Mouse (Mus musculus) heart, embryonic 14.5 days (tissue): ENCODE measurements around the gene Arntl. TPM values are rescaled to one million over a fixed set of nuclear protein-coding genes. Genes with fewer than 3 reads are reported as not detected.

Experiments used
- ATAC-seq: fragments of 200-750 bp; cut with Nextera tagmentation; 2 replicates; pipeline ENCODE4 v1.8.0; 2017; ENCODE audit warnings: low read depth, moderate TSS enrichment; ENCODE audit not compliant: insufficient number of reproducible peaks, insufficient read depth, low FRiP score
- H3K27ac ChIP-seq, 2 experiments: fragments of 200-500 bp in 1 of 2; fragments of 300-500 bp in 1 of 2; sonication (generic) in 1 of 2; replicated peaks in 1 of 2; 2 replicates each; pipeline ENCODE4 v1.5.1; 2012 to 2014; ENCODE audit warnings: low read depth in 2 of 2, low read length in 2 of 2, control low read depth in 1 of 2, mild to moderate bottlenecking in 1 of 2, mixed read lengths in 1 of 2; ENCODE audit not compliant: control insufficient read depth in 1 of 2, insufficient read depth in 1 of 2
- H3K27me3 ChIP-seq: fragments of 300-500 bp; sonication (generic); 2 replicates; pipeline ENCODE4 v1.6.1; 2014; ENCODE audit warnings: mild to moderate bottlenecking, low read length, control low read depth; ENCODE audit not compliant: control insufficient read depth, insufficient read depth
- H3K36me3 ChIP-seq: fragments of 300-500 bp; sonication (generic); 2 replicates; pipeline ENCODE4 v1.6.1; 2014; ENCODE audit warnings: mild to moderate bottlenecking, control low read depth, low read length, mixed read lengths; ENCODE audit not compliant: control insufficient read depth, insufficient read depth
- H3K4me1 ChIP-seq, 2 experiments: fragments of 200-500 bp in 1 of 2; fragments of 300-500 bp in 1 of 2; sonication (generic) in 1 of 2; 2 replicates each; pipeline ENCODE4 v1.6.1; 2012 to 2014; ENCODE audit warnings: low read length in 2 of 2, control low read depth in 1 of 2, mixed read lengths in 1 of 2; ENCODE audit not compliant: control insufficient read depth in 2 of 2, insufficient read depth in 2 of 2
- H3K4me2 ChIP-seq: fragments of 300-500 bp; sonication (generic); 2 replicates; pipeline ENCODE4 v1.6.1; 2014; ENCODE audit warnings: mild to moderate bottlenecking, low read length
- H3K4me3 ChIP-seq, 2 experiments: fragments of 200-500 bp in 1 of 2; fragments of 300-500 bp in 1 of 2; sonication (generic) in 1 of 2; 2 replicates each; pipeline ENCODE4 v1.5.1; 2012 to 2014; ENCODE audit warnings: low read length in 2 of 2, mild to moderate bottlenecking in 2 of 2, control low read depth in 1 of 2, low read depth in 1 of 2, moderate library complexity in 1 of 2; ENCODE audit not compliant: control insufficient read depth in 1 of 2, insufficient read depth in 1 of 2
- H3K9ac ChIP-seq: fragments of 300-500 bp; sonication (generic); 2 replicates; pipeline ENCODE4 v1.6.1; 2014; ENCODE audit warnings: mild to moderate bottlenecking, low read length
- H3K9me3 ChIP-seq: fragments of 300-500 bp; sonication (generic); 2 replicates; pipeline ENCODE4 v1.6.1; 2016; ENCODE audit warnings: low read length, control low read depth; ENCODE audit not compliant: control insufficient read depth
- WGBS: fragments of 180-500 bp; shearing (Covaris S2); extraction: QIAGEN DNeasy Blood & Tissue Kit; methylation state at CpG from one replicate; pipeline ENCODE4 v1.1.7; 2014; 5-methylcytosine and 5-hydroxymethylcytosine counted together
- polyA plus RNA-seq: library from polyadenylated mRNA; unstranded; fragments of >200 nt; fragmentation: Nextera tagmentation; extraction: Ambion mirVana; gene quantifications from 2 replicates; pipeline ENCODE4 v1.2.1, GENCODE M21; 2014

The Arntl gene
- polyA plus RNA-seq, 1 experiment from 2014 or later = 8.4 TPM

DNA sequence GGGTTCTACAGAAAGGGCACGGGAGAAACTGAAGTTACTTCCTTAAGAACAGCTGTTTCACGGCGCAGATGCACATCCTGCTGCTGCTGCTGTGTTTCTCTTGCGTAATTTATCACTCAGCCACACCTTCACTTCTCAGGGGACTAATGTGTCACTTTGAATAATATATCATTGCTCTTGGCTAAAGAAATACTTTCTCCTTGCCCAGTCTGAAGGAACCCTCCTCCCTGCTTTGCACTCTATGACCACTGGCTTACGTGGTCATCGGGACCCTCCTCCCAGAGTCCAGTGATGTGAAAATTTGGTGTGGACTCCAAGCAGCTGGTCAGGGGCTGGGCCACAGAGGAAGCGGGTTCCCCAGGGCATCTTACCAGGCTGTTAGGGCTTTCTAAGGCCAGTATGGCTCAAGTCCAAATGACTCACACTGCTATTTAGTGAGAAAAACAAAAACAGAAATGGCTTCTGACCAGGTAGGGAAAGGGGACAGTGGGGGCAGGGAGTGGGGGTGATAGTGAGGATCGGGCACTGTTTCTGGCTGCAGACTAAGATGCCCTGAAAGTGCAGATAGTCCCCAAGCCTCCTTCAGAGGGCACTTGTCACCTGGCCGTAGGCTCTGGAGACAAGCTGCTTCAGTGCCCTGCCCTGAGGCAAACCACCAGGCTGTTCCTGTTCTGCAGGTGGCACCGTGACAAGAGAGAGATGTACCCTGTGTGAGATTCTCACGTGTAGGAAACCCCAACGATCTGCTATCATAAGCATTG is 34.8 kb downstream of the Arntl start:
- WGBS = 66% methylated on average over 12 of the region's 12 CpGs
- H3K27ac ChIP-seq = peak overlapping the region; percentile 28 to 68
- ATAC-seq = no peak
- peaks cover 34 to 41% of the 10 kb centered on the region in 2 experiments for H3K4me1 ChIP-seq
- no peak overlapping the region for H3K9ac ChIP-seq
- H3K4me2 ChIP-seq = no peak overlapping the region
- H3K27me3 ChIP-seq = no peaks in the 10 kb centered on the region
- no peak overlapping the region for H3K4me3 ChIP-seq
- no peaks in the 10 kb centered on the region for H3K36me3 ChIP-seq
- no peaks in the 10 kb centered on the region for H3K9me3 ChIP-seq

DNA sequence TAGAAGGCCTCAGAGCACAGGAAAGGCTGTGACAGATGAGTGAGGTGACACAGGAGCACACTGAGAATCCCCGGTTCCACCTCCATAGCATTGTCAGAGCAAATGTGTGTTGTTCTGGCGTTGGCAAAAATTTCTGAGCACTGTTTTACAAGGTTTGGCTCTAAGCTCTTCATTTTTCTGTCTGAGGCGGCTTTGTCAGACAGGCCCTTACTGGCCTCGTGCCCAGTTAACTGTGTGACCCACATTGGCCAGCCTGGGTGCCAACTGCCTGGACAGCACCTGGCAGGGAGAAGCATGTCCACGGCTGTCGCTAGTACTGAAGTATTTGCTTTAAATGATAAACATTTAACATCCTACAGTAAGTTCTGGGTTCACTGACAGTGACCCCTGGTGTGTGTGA is 35.4 kb downstream of the Arntl start:
- H3K4me2 ChIP-seq = no peak overlapping the region
- peak overlapping the region; percentile 28 to 68 for H3K27ac ChIP-seq
- H3K4me1 ChIP-seq = peaks cover 34 to 41% of the 10 kb centered on the region in 2 experiments
- H3K4me3 ChIP-seq = no peak overlapping the region
- H3K9ac ChIP-seq = no peak overlapping the region
- no peaks in the 10 kb centered on the region for H3K9me3 ChIP-seq
- no peak for ATAC-seq
- WGBS = 45% methylated on average over 6 of the region's 6 CpGs
- H3K27me3 ChIP-seq = no peaks in the 10 kb centered on the region
- H3K36me3 ChIP-seq = no peaks in the 10 kb centered on the region

DNA sequence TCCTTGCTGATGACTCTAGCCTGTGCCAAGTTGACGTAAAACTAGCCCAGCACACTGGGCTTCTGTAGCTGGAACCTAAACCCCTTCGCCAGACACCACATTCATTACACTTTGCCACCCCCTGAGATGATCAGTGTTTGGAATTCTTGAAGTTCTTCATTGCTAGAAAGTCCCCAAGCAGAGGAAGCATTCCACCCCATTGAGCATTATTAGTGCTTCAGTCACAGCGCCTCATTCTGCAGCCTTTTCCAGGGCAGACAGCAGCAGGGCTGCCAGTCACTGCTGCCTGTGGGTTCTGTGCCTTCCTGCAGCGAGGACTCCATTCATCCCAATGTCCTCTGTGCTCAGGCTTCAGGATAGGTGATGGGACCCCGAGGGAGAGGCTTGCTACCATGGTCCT is 37.9 kb downstream of the Arntl start:
- peaks cover 43 to 47% of the 10 kb centered on the region in 2 experiments for H3K4me1 ChIP-seq
- H3K27ac ChIP-seq = no peak overlapping the region
- 79% methylated on average over 5 of the region's 5 CpGs for WGBS
- H3K27me3 ChIP-seq = no peaks in the 10 kb centered on the region
- H3K9ac ChIP-seq = no peak overlapping the region
- no peaks in the 10 kb centered on the region for H3K9me3 ChIP-seq
- H3K4me3 ChIP-seq = no peak overlapping the region
- ATAC-seq = no peak
- no peak overlapping the region for H3K4me2 ChIP-seq
- H3K36me3 ChIP-seq = no peaks in the 10 kb centered on the region

DNA sequence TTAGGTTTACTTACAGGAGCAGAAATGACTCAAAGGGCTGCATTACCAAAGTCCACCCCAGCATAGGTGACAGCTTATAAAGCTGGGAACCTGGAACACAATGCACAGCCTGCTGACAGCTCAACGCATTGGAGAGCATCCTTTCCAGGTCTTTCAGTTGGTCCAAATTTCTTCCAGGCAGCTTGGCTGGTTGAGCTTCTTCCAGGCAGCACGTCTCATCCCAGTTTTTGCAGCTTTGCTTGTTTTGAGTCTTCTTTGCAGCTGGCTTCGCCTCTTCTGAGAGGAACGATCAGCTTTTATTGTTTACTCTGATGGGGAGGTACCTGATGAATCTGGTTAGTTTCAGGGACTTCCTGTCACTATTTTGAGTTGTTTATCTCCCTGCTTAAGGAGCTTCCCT is 39.2 kb downstream of the Arntl start:
- H3K27ac ChIP-seq = no peak overlapping the region
- no peaks in the 10 kb centered on the region for H3K9me3 ChIP-seq
- H3K4me3 ChIP-seq = no peak overlapping the region
- H3K36me3 ChIP-seq = no peaks in the 10 kb centered on the region
- no peaks in the 10 kb centered on the region for H3K27me3 ChIP-seq
- no peak for ATAC-seq
- no peak overlapping the region for H3K4me2 ChIP-seq
- no peak overlapping the region for H3K9ac ChIP-seq
- H3K4me1 ChIP-seq = peaks cover 40 to 47% of the 10 kb centered on the region in 2 experiments
- 79% methylated on average over 4 of the region's 4 CpGs for WGBS

DNA sequence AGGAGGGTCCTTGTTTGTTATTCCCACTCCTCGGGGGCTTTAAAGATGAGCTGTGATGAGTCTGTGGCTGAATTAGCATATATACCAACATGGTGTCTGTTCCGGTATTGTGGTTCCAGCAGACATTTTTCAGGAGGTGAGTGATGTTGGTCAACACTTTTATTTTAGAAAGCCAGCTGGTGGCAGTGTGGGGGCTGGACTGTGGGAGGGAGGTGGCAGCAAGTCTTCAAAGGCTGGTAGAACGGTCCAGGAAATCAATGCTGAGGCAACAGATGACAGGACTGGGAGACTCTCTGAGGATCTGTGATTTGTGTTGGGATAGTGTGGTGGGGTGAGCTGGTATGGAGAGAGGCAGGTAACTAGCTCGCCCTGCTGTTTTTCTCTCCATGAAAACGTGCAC is 39.9 kb downstream of the Arntl start:
- Histone ChIP-seq H3K27me3 (no peaks in the 10 kb centered on the region), H3K4me3 (no peak overlapping the region), H3K9ac (no peak overlapping the region), H3K4me2 (no peak overlapping the region), H3K9me3 (no peaks in the 10 kb centered on the region), H3K4me1 (peaks cover 39 to 47% of the 10 kb centered on the region in 2 experiments), H3K36me3 (no peaks in the 10 kb centered on the region), H3K27ac (no peak overlapping the region)
- 71% methylated on average over 5 of the region's 5 CpGs for WGBS
- ATAC-seq = no peak

DNA sequence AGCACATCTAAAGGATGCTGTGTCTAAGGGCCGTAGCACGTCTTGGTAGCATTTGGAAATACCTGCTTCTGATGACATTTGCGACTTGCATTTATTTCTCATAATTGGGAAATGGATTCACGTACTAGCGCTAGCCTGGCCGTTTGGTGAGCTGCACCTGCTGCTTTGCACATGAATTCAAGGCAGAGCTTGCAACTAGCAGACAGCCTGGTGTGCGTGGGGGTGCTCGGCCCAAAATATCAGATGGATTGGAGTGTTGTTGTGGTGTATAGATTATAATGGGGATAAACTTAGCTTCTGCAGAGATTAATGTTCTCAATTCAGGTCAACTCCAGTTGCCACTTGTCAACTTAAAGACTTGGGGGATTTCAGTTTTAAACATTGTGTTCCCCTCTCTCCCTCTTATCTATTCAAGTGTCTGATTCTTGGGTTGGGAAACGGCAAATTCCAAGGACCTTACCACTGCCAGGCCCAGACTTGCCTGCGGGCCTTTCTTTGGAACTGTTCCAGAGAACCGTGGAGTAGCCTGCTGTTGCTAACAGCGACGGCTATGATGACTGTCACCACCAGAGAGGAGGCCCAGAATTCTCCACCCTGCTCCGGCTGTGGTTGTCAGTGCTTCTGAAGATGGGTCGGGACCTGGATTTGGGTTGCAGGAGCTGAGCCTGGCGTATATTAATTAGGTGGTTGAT is 42.0 kb downstream of the Arntl start:
- no peak for ATAC-seq
- 43% methylated on average over 16 of the region's 16 CpGs for WGBS
- Histone ChIP-seq H3K4me1 (peaks cover 35 to 45% of the 10 kb centered on the region in 2 experiments), H3K27ac (peak overlapping the region; percentile 94 to 99), H3K9me3 (no peaks in the 10 kb centered on the region), H3K4me2 (peak overlapping the region; percentile 17), H3K4me3 (no peak overlapping the region), H3K36me3 (no peaks in the 10 kb centered on the region), H3K27me3 (no peaks in the 10 kb centered on the region), H3K9ac (no peak overlapping the region)

DNA sequence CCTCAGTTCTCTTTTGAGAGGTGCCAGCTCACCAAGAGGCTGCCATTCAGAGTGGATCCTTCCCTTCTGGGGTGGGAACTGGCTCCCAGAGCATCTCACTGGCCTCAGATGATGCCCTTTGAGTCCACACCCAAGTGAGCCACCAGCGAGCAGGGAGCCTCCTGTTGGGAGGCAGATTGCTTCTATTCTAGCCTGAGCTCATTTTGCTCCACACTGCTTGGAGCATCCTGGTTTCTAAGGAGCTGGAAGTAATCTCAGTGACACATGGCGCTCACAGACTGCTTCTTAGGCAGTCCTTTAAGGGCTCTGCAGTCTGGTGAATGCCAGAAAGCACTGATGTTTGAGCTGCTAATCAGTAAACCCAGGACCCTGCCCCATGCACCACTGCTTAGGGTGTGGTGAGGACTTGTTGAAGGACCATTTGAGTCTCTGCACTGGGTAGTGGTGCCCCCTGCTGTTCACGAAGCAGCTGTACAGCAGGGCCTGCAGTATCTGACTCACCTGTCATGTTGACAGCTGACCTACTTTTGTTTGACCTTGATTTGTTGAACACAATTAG is 43.2 kb downstream of the Arntl start:
- no peak overlapping the region for H3K4me3 ChIP-seq
- H3K27ac ChIP-seq = peak overlapping the region; percentile 94 to 99
- peaks cover 32 to 52% of the 10 kb centered on the region in 2 experiments for H3K4me1 ChIP-seq
- H3K4me2 ChIP-seq = peak overlapping the region; percentile 46
- 37% methylated on average over 3 of the region's 3 CpGs for WGBS
- H3K9ac ChIP-seq = peak overlapping the region; percentile 10; the same call in 1 of the 2 replicates
- H3K27me3 ChIP-seq = no peaks in the 10 kb centered on the region
- H3K9me3 ChIP-seq = no peaks in the 10 kb centered on the region
- no peaks in the 10 kb centered on the region for H3K36me3 ChIP-seq
- ATAC-seq = peak; percentile 56
